Mouse (Mus musculus) lung, postnatal 0 days (tissue): ENCODE data around the gene Traf7.

ENCODE experiments used
- CTCF ChIP-seq: IDR thresholded peaks from 2 replicates; pipeline ENCODE4 v1.5.1; 2016; ENCODE audit warnings: antibody characterized with exemption, mild to moderate bottlenecking
- EP300 ChIP-seq: IDR thresholded peaks from 2 replicates; pipeline ENCODE4 v1.6.1; 2016; ENCODE audit warnings: antibody characterized with exemption, mild to moderate bottlenecking, control low read depth

DNA sequence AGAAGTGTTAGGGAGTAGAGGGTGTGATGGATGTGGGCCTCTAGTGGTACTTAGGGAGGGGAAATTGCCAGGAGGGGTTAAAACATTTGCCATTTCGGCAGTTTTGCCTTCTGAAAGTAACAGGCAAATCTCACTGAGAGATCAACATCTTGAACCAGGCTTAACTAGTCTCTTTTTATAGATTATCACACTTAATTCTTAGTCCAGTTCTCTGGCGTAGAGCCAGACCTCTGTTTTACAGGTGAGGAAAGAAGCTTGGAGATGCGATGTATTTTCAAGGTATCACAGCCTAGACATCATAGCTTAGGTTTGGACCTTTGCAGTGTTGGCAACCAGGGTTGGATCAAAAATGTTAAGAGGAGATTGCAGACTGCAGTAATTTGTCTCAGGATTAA, 23.3 kb upstream of the Traf7 start:
- TF ChIP-seq CTCF (no peak), EP300 (no peak)
